Mouse (Mus musculus) MEL-GATA-1-ER (cell line): ENCODE results near the gene Lsm6.

ENCODE experiments used
- DNase-seq: peaks from one replicate; pipeline ENCODE4 v3.0.0-alpha.2; 2012; ENCODE audit warnings: low read depth; ENCODE audit errors: extremely low read depth

Gene Lsm6

DNA sequence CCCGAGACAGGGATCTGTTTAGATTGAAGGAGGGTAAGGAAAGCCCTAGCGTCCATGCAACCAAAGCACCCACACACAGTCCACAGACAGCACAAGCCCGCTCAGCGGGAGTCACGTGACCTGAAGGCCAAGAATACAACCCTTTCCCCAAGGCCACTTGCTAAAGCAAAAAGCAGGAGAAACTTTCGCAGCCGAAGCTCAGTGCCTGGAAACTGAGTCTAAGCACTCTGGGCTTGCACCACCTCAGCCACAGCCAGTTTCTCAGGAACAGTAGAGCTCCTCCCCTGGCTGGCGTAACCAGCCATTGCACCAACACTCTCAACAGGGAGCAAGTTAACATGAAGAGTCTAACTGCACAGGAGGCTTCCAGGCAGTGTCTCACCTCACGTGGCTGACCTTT is 13.7 kb downstream of the Lsm6 start:
- no peak for DNase-seq

DNA sequence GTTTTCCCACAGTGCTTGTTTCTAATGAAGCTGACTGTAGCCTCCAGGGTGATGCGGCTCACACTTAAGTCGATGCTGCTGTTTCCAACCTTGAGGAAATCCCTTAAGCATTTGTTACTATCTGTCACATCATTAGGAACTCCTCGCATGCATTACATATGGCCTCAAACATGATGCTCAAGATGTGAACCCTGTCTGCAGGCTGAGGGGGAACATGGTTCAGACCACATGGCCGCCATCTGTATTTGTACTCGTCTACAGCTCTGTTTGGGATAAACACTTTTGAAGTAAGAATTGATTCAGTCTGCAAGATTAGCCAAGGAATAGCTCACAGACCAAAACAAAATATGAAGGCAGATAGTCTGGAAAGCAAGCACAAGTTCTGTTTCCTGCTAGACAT is 14.9 kb downstream of the Lsm6 start:
- DNase-seq, result no peak

- DNase-seq, result no peak
Measured at GRCm38 (mm10) chr8:78801201-78801600, 19.7 kb downstream of the Lsm6 start.

DNA sequence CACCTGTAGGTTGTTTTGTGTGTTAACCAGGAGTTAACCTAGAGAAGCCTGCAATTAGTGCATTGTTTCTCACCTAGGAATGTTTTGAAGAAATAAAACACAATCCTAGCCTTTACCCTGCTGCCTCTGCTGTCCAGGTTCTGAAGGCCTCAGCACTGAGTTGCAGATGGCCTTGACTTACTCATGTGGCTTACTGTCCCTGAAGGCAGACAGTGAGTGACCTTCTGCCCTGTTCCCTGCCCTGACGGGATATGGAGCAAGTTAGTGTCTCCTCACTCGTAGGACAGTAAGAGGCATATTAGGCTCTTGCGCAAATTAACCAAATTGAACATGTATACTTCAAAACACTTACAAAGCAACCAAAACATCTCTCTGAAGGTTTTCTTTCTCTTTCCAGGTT is 22.3 kb downstream of the Lsm6 start:
- DNase-seq, result no peak

DNA sequence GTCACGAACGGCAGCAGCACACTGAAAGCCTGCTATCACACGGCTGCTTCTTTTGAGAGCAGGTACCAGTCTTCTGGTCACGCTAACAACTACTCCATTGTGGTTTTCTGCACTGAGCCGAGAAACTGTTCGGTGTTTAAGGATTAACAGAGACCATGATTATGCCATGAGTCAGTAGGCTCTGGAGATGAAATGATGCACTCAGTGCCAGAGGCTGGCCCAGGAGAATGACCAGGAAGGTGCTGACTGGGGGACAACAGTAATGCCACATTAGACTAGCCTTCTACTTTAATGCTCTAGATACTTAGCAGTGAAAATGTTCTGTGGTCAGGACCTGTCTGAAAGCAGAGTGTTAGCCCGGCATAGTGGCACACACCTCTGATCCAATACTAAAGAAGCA is 23.0 kb downstream of the Lsm6 start:
- DNase-seq, result no peak

DNA sequence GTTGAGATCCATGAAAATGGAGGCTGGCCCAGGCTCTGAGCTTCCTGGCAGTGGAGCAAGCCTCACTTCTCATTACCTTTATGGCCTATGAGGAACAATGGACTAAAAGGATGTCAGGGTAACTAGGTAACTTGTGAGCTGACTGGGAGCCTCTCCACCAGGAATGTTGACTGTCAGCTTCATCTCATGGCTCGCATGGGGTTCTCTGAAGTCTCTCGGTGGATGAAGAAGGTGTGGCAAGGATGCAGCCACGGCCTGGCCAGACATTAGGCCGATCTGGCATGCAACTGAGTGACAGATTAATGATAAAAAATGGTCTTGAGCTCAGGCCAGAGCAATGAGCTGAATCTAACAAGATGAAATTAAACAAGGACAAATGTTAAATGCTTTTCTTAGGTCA is 27.7 kb downstream of the Lsm6 start:
- no peak for DNase-seq

DNA sequence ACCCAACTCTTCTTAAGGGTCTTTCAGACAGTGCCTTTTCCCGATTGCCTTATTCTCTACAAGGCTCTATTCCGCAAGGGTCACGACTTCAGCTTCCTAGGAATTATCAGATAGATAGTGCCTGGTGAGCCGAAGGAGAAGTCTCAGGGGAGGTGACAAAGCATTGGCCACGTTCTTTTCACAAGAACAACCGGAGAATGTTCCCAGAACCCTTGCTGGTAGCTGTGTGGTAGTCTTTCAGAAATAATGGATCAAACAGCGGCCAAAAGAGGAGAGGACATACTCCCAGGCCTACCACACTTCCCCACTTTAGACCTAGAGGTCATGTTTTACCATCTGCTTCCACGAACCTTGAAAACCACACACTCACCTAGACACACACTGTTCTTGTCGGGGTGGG is 44.1 kb downstream of the Lsm6 start:
- DNase-seq, result no peak

DNA sequence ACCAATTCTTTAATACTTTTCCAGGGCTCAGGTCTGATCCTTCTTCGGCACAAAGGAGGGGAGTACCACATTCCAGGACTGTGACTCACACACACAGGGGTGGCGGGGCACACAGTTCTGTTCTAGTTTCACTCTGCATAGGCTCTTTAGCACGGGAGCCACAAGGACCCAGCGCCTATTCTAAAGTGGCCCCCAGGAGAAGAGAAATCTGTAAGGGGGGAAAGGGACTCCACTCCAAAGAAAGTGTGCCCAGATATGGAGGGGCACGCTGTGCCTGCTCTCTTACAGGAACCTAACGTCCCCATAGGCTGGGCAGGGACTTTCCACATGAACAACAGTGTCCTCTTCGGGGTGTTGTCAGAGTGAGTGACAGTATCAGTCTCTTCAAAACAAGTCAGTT is 49.7 kb downstream of the Lsm6 start:
- no peak for DNase-seq

DNA sequence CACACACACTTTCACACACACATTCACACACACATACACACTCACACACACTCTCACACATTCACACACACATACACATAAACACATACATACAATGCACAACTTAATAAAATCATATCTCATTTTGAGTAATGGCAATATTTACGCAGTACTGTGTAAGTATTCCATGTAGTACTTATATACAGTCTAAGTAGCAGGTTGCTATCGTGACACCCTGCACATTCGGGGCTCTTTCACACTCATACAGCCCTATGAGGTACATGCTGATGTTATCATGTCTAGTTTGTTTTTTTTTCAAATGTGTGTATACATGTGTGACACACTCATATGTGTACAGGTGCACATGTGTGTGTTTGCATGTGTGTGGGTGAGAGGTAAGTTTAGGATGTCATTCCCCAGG is 50.4 kb downstream of the Lsm6 start:
- DNase-seq, result no peak

GRCm38 (mm10) chr8:78765556-78765955 is 55.4 kb downstream of the Lsm6 start:
- no peak for DNase-seq

DNA sequence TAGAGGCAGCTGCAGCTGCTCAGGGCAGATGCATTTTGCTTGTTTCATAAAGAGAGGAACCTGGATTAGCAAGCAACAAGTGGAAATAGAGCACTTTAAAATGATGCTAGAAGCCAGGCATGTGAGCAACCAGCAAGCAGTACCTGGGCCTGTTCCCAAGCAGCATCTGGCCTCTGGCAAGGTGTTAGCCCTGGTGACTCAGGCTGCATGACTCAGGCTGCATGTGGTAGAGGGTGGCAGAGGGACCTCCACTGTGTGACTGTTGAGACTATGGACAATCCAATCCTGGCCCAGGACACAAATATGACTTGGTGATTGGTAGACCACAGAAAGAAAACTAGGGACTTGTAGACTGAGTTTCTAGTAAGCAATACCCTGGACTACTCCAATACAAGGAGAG is 56.0 kb downstream of the Lsm6 start:
- no peak for DNase-seq

GRCm38 (mm10) chr8:78759139-78759538 is 61.8 kb downstream of the Lsm6 start:
- DNase-seq, result no peak

GRCm38 (mm10) chr8:78754986-78755385 is 66.0 kb downstream of the Lsm6 start:
- DNase-seq, result no peak
